Comparison of ENCODE assay signal across 25 mouse cellular contexts in genomic region chr12:17763054-17763453, GRCm38 (mm10).
DNase-seq lines count a peak whose midpoint lies in the region; ATAC-seq lines count a peak whose summit lies in the region.
"Had no signal": no experiment of that assay in that cellular context is flagged by ENCODE, and none has a peak within 500 bp of the region (broad histone marks: within the 10 kb centered on the region; RNA-seq: fewer than 3 reads in every experiment).

No protein-coding gene starts in this region.

- 0 out of 2 replicates have a peak overlapping the region, but pooled peaks have one; percentile 11 for H3K27ac ChIP-seq in embryonic facial prominence, embryonic 15.5 days (replicated peaks)
- no peak overlapping the region for H3K27ac ChIP-seq in embryonic facial prominence, embryonic 10.5 days (replicated peaks)
- H3K27ac ChIP-seq in kidney, embryonic 14.5 days (ENCODE audit: low read depth, low read length), result no peak overlapping the region
- H3K27ac ChIP-seq in midbrain, embryonic 11.5 days (ENCODE audit: low read depth, low read length), result no peak overlapping the region
- no peak overlapping the region for H3K27ac ChIP-seq in midbrain, embryonic 13.5 days
- H3K27ac ChIP-seq: embryonic facial prominence, embryonic 13.5 days; forebrain, embryonic 13.5 days; heart, adult 2 months; hindbrain, embryonic 15.5 days had no signal

- H3K4me3 ChIP-seq in embryonic facial prominence, embryonic 15.5 days (replicated peaks), result no peak overlapping the region
- no peak overlapping the region for H3K4me3 ChIP-seq in embryonic facial prominence, embryonic 10.5 days
- no peak overlapping the region for H3K4me3 ChIP-seq in kidney, embryonic 14.5 days (ENCODE audit: low read length)
- H3K4me3 ChIP-seq in midbrain, embryonic 11.5 days (ENCODE audit: low read depth, low read length), result no peak overlapping the region
- H3K4me3 ChIP-seq in midbrain, embryonic 13.5 days (replicated peaks), result no peak overlapping the region
- H3K4me3 ChIP-seq: embryonic facial prominence, embryonic 13.5 days; forebrain, embryonic 10.5 days; forebrain, embryonic 13.5 days; heart, adult 2 months; hindbrain, embryonic 15.5 days had no signal

- ATAC-seq in embryonic facial prominence, embryonic 15.5 days (ENCODE audit: insufficient number of reproducible peaks, low FRiP score, low TSS enrichment, low read depth), result no peak
- peak; percentile 75 for ATAC-seq in kidney, embryonic 14.5 days (ENCODE audit: low FRiP score, low TSS enrichment)
- ATAC-seq in midbrain, embryonic 11.5 days (ENCODE audit: low FRiP score), result no peak
- no peak for ATAC-seq in midbrain, embryonic 13.5 days
- ATAC-seq: forebrain, embryonic 13.5 days; forebrain, embryonic 16.5 days had no signal

- H3K4me1 ChIP-seq in embryonic facial prominence, embryonic 15.5 days, result 0 out of 2 replicates have a peak, but pooled peaks cover 7% of the 10 kb centered on the region
- peaks cover 26% of the 10 kb centered on the region for H3K4me1 ChIP-seq in embryonic facial prominence, embryonic 10.5 days
- H3K4me1 ChIP-seq in kidney, embryonic 14.5 days (ENCODE audit: control insufficient read depth, insufficient read depth, low read length), result peaks cover 4% of the 10 kb centered on the region; the same call in 1 of the 2 replicates
- peaks cover 5% of the 10 kb centered on the region; the same call in 1 of the 2 replicates for H3K4me1 ChIP-seq in midbrain, embryonic 11.5 days (ENCODE audit: control insufficient read depth, insufficient read depth, low read length)
- H3K4me1 ChIP-seq in midbrain, embryonic 13.5 days (replicated peaks), result peaks cover 18% of the 10 kb centered on the region

- no peaks in the 10 kb centered on the region for H3K9me3 ChIP-seq in embryonic facial prominence, embryonic 15.5 days (replicated peaks)
- H3K9me3 ChIP-seq in embryonic facial prominence, embryonic 10.5 days, result no peaks in the 10 kb centered on the region
- no peaks in the 10 kb centered on the region for H3K9me3 ChIP-seq in kidney, embryonic 14.5 days (ENCODE audit: control insufficient read depth, low read length)
- no peaks in the 10 kb centered on the region for H3K9me3 ChIP-seq in midbrain, embryonic 11.5 days (ENCODE audit: control insufficient read depth, low read length)
- H3K9me3 ChIP-seq in midbrain, embryonic 13.5 days, result no peaks in the 10 kb centered on the region
- H3K9me3 ChIP-seq: embryonic facial prominence, embryonic 13.5 days; forebrain, embryonic 10.5 days; forebrain, embryonic 13.5 days; hindbrain, embryonic 15.5 days had no signal

- no peak overlapping the region for H3K4me2 ChIP-seq in embryonic facial prominence, embryonic 15.5 days (replicated peaks)
- no peak overlapping the region for H3K4me2 ChIP-seq in kidney, embryonic 14.5 days (replicated peaks; ENCODE audit: low read depth, low read length)
- H3K4me2 ChIP-seq in midbrain, embryonic 11.5 days, result no peak overlapping the region
- H3K4me2 ChIP-seq in midbrain, embryonic 13.5 days (replicated peaks), result no peak overlapping the region
- H3K4me2 ChIP-seq: embryonic facial prominence, embryonic 13.5 days; forebrain, embryonic 13.5 days; heart, embryonic 11.5 days; hindbrain, embryonic 15.5 days had no signal

- no peak for DNase-seq in embryonic facial prominence, embryonic 10.5 days (ENCODE audit: low spot score)
- DNase-seq in kidney, adult 18-20 months, result no peak
- DNase-seq in midbrain, embryonic 11.5 days (ENCODE audit: low spot score, missing footprints), result peak; percentile 49
- no peak for DNase-seq in heart, adult 8-10 months (ENCODE audit: low spot score)
- DNase-seq: adrenal gland, adult 2 months; adrenal gland, postnatal 14 days; B cell, adult 2 months; cerebellum, adult 11 months; cerebellum, adult 2 months; cerebellum, adult 9-11 months; cerebellum, postnatal 25 days; gastrocnemius, postnatal 10 days; gastrocnemius, postnatal 36 days; heart, adult 2 months had no signal

- no peaks in the 10 kb centered on the region for H3K36me3 ChIP-seq in embryonic facial prominence, embryonic 15.5 days
- H3K36me3 ChIP-seq in embryonic facial prominence, embryonic 10.5 days (replicated peaks), result no peaks in the 10 kb centered on the region
- no peaks in the 10 kb centered on the region for H3K36me3 ChIP-seq in kidney, embryonic 14.5 days (ENCODE audit: control insufficient read depth, insufficient read depth, low read length)
- no peaks in the 10 kb centered on the region for H3K36me3 ChIP-seq in midbrain, embryonic 11.5 days (ENCODE audit: control insufficient read depth, insufficient read depth, low read length)
- H3K36me3 ChIP-seq in midbrain, embryonic 13.5 days, result no peaks in the 10 kb centered on the region
- H3K36me3 ChIP-seq: embryonic facial prominence, embryonic 13.5 days; forebrain, embryonic 10.5 days; G1E; hindbrain, embryonic 15.5 days had no signal

- no peaks in the 10 kb centered on the region for H3K27me3 ChIP-seq in embryonic facial prominence, embryonic 15.5 days
- no peaks in the 10 kb centered on the region for H3K27me3 ChIP-seq in embryonic facial prominence, embryonic 10.5 days (replicated peaks; ENCODE audit: low read depth, poor library complexity, severe bottlenecking)
- H3K27me3 ChIP-seq in kidney, embryonic 14.5 days (ENCODE audit: control insufficient read depth, insufficient read depth, low read length), result no peaks in the 10 kb centered on the region
- no peaks in the 10 kb centered on the region for H3K27me3 ChIP-seq in midbrain, embryonic 11.5 days (ENCODE audit: control insufficient read depth, insufficient read depth, low read length)
- no peaks in the 10 kb centered on the region for H3K27me3 ChIP-seq in midbrain, embryonic 13.5 days
- H3K27me3 ChIP-seq: CH12.LX; embryonic facial prominence, embryonic 13.5 days; forebrain, embryonic 13.5 days; hindbrain, embryonic 15.5 days had no signal

- no peak overlapping the region for H3K9ac ChIP-seq in embryonic facial prominence, embryonic 15.5 days
- no peak overlapping the region for H3K9ac ChIP-seq in kidney, embryonic 14.5 days (ENCODE audit: low read depth, low read length)
- H3K9ac ChIP-seq in midbrain, embryonic 11.5 days (ENCODE audit: low read length), result no peak overlapping the region
- no peak overlapping the region for H3K9ac ChIP-seq in midbrain, embryonic 13.5 days (replicated peaks)
- H3K9ac ChIP-seq: embryonic facial prominence, embryonic 13.5 days; forebrain, embryonic 13.5 days; hindbrain, embryonic 15.5 days had no signal
